Mouse (Mus musculus): ENCODE results near the gene Mrgprd. TPM values are rescaled to one million over a fixed set of nuclear protein-coding genes. Genes with fewer than 3 reads are reported as not detected.

Mrgprd gene
- polyA plus RNA-seq, 1 experiment from 2014 or later, result not detected

DNA sequence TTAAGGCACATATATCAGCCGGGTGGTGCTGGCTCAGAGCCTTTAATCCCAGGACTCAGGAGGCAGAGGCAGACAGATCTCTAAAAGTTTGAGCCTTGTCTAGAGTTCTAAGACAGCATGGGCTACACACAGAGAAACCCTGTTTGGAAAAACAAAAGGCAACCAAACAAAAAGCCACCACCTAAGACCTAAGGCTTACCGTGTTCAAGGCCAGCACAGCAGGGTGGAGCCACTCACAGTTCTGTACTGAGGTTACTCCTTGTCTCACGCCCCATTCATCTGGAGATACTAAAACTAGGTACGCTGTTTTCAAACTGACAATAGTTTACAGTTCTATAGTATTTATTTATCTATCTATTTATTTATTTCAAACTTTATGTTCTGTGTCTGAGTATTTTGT lies 29.2 kb upstream of the Mrgprd start:
- no peak overlapping the region for H3K9ac ChIP-seq (ENCODE audit: low read depth, low read length)
- no peak for DNase-seq (ENCODE audit: low spot score)
- WGBS, result 88% methylated on average over 4 of the region's 4 CpGs
- H3K4me3 ChIP-seq (ENCODE audit: low read depth, low read length), result no peak overlapping the region
- H3K9me3 ChIP-seq (ENCODE audit: control insufficient read depth, low read length), result no peaks in the 10 kb centered on the region
- no peaks in the 10 kb centered on the region for H3K36me3 ChIP-seq (ENCODE audit: control insufficient read depth, insufficient read depth, low read length)
- no peak overlapping the region for H3K4me2 ChIP-seq (replicated peaks; ENCODE audit: low read depth, low read length)
- ATAC-seq (ENCODE audit: low FRiP score), result no peak
- H3K27ac ChIP-seq (ENCODE audit: low read depth, low read length), result no peak overlapping the region
- no peaks in the 10 kb centered on the region for H3K27me3 ChIP-seq (ENCODE audit: control insufficient read depth, insufficient read depth, low read length)
- 0 out of 2 replicates have a peak, but pooled peaks cover 5% of the 10 kb centered on the region for H3K4me1 ChIP-seq (replicated peaks; ENCODE audit: control insufficient read depth, insufficient read depth, low read length)

DNA sequence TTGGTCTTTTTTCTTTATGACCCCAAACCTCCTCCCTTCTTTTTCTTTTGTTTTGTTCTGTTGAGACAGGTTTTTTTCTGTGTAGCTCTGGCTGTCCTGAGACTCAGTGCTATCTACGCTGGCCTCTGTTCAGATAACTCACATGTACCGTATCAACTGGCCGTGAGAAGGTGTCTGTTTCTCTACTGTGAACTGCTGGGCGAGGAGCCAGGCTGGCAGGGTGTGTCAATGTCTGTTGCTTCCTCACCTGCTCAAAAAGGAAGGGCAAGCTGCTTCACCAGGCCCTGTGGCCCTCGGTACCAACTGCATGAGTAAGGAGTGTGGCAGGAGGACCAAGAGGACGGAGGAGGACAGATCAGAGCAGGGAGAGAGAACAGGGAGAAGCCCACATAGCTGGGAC lies 27.2 kb upstream of the Mrgprd start:
- Histone ChIP-seq H3K4me1 (replicated peaks; ENCODE audit: control insufficient read depth, insufficient read depth, low read length) (0 out of 2 replicates have a peak, but pooled peaks cover 5% of the 10 kb centered on the region), H3K9ac (ENCODE audit: low read depth, low read length) (no peak overlapping the region), H3K27me3 (ENCODE audit: control insufficient read depth, insufficient read depth, low read length) (no peaks in the 10 kb centered on the region), H3K4me2 (replicated peaks; ENCODE audit: low read depth, low read length) (no peak overlapping the region), H3K4me3 (ENCODE audit: low read depth, low read length) (no peak overlapping the region), H3K9me3 (ENCODE audit: control insufficient read depth, low read length) (no peaks in the 10 kb centered on the region), H3K27ac (ENCODE audit: low read depth, low read length) (no peak overlapping the region), H3K36me3 (ENCODE audit: control insufficient read depth, insufficient read depth, low read length) (no peaks in the 10 kb centered on the region)
- WGBS, result 81% methylated on average over 6 of the region's 6 CpGs
- DNase-seq (ENCODE audit: low spot score) (no peak), ATAC-seq (ENCODE audit: low FRiP score) (no peak)

DNA sequence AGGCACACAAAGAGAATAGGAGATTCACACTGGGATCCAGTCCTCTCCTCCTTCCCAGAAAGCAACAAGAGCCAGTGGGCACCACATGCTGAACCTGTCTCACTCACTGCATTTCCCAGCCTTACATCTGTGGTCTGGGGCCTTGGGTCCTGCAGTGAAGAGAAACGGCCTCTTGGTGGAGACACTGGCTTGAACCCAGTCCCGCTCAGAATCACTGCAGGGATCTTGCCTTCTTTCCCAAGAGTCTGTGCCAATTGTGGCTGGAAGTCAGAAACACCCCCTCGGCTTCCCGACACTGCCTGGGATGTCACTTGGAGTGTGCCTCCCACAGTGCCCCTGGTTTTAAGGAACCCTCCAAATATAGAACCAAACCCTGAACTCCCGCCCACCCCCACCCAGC lies 25.3 kb upstream of the Mrgprd start:
- H3K4me3 ChIP-seq (ENCODE audit: low read depth, low read length), result no peak overlapping the region
- no peaks in the 10 kb centered on the region for H3K9me3 ChIP-seq (ENCODE audit: control insufficient read depth, low read length)
- no peaks in the 10 kb centered on the region for H3K27me3 ChIP-seq (ENCODE audit: control insufficient read depth, insufficient read depth, low read length)
- H3K27ac ChIP-seq (ENCODE audit: low read depth, low read length), result no peak overlapping the region
- no peak for ATAC-seq (ENCODE audit: low FRiP score)
- H3K36me3 ChIP-seq (ENCODE audit: control insufficient read depth, insufficient read depth, low read length), result no peaks in the 10 kb centered on the region
- WGBS, result 22% methylated on average over 5 of the region's 5 CpGs
- no peak overlapping the region for H3K9ac ChIP-seq (ENCODE audit: low read depth, low read length)
- H3K4me2 ChIP-seq (replicated peaks; ENCODE audit: low read depth, low read length), result no peak overlapping the region
- H3K4me1 ChIP-seq (replicated peaks; ENCODE audit: control insufficient read depth, insufficient read depth, low read length), result no peaks in the 10 kb centered on the region
- peak; percentile 56 for DNase-seq (ENCODE audit: low spot score)

DNA sequence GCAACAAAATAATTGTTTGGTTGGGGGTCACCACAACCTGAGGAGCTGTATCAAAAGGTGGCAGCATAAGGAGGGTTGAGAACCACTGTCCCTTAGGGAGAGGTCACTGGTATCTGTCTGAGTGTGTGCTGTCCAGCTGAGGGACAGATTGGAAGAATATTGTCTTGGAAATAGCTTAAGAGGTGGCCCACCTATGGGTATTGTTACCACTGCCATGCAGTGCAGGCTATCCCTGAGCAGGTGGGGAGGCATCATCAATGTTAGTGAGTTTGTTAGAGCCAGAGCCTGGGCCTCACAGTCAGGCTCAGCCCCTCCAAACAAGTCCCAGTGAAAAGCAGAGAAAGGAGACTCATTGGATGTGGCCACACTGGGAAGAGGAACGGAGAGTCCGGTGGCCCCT lies 22.8 kb upstream of the Mrgprd start:
- ATAC-seq (ENCODE audit: low FRiP score) (no peak), DNase-seq (ENCODE audit: low spot score) (no peak)
- 86% methylated on average over 2 of the region's 2 CpGs for WGBS

DNA sequence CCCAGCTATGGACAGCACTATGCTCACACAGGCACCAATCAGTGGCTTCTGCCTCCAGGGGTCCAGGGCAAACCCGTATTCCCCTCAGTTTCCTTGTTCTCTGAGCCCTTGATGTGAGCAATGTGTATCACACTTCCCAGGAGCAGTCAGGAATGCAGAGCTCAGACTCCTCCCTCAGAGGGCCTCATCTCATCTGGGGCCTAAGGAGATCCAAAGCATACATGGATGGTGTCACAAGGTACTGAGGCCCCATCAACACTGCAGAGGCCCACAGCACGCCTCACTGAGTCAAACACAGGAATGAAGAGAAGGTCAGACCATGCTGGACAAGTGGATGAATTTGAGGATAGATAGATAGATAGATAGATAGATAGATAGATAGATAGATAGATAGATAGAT lies 21.9 kb upstream of the Mrgprd start:
- H3K36me3 ChIP-seq (ENCODE audit: control insufficient read depth, insufficient read depth, low read length), result no peaks in the 10 kb centered on the region
- H3K27me3 ChIP-seq (ENCODE audit: control insufficient read depth, insufficient read depth, low read length), result no peaks in the 10 kb centered on the region
- no peaks in the 10 kb centered on the region for H3K4me1 ChIP-seq (replicated peaks; ENCODE audit: control insufficient read depth, insufficient read depth, low read length)
- H3K4me3 ChIP-seq (ENCODE audit: low read depth, low read length), result no peak overlapping the region
- ATAC-seq (ENCODE audit: low FRiP score), result no peak
- H3K4me2 ChIP-seq (replicated peaks; ENCODE audit: low read depth, low read length), result no peak overlapping the region
- no peaks in the 10 kb centered on the region for H3K9me3 ChIP-seq (ENCODE audit: control insufficient read depth, low read length)
- no peak overlapping the region for H3K27ac ChIP-seq (ENCODE audit: low read depth, low read length)
- no peak for DNase-seq (ENCODE audit: low spot score)
- no peak overlapping the region for H3K9ac ChIP-seq (ENCODE audit: low read depth, low read length)
- 75% methylated on average over 2 of the region's 2 CpGs for WGBS

More for the DNA sequence above, 22.8 kb upstream of the Mrgprd start:
- Histone ChIP-seq H3K27me3 (ENCODE audit: control insufficient read depth, insufficient read depth, low read length) (no peaks in the 10 kb centered on the region), H3K4me3 (ENCODE audit: low read depth, low read length) (no peak overlapping the region), H3K4me1 (replicated peaks; ENCODE audit: control insufficient read depth, insufficient read depth, low read length) (no peaks in the 10 kb centered on the region), H3K36me3 (ENCODE audit: control insufficient read depth, insufficient read depth, low read length) (no peaks in the 10 kb centered on the region), H3K27ac (ENCODE audit: low read depth, low read length) (no peak overlapping the region), H3K9me3 (ENCODE audit: control insufficient read depth, low read length) (no peaks in the 10 kb centered on the region), H3K9ac (ENCODE audit: low read depth, low read length) (no peak overlapping the region), H3K4me2 (replicated peaks; ENCODE audit: low read depth, low read length) (no peak overlapping the region)

DNA sequence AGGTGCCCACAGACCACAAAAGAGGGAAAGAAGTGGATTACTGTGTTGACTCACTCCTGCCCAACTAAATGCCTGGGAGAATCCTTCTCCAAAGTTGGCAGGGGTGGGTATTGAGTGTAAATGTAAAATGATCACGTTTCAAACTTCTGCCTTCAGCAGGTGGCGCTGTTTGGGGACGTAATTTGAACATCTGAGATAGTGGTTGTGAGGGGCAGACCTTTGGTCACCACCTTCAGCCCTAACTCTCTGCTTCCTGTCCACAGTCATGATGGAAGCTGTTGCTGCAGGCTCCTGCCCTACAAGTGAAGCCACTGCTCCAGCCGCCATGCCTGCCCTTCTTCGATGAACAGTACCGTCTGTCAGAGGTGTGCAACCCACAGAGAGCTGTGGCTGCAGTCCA lies 20.8 kb upstream of the Mrgprd start:
- H3K4me3 ChIP-seq (ENCODE audit: low read depth, low read length), result no peak overlapping the region
- H3K9ac ChIP-seq (ENCODE audit: low read depth, low read length), result no peak overlapping the region
- no peaks in the 10 kb centered on the region for H3K36me3 ChIP-seq (ENCODE audit: control insufficient read depth, insufficient read depth, low read length)
- 37% methylated on average over 6 of the region's 6 CpGs for WGBS
- H3K4me1 ChIP-seq (replicated peaks; ENCODE audit: control insufficient read depth, insufficient read depth, low read length), result no peaks in the 10 kb centered on the region
- ATAC-seq (ENCODE audit: low FRiP score), result no peak
- no peaks in the 10 kb centered on the region for H3K9me3 ChIP-seq (ENCODE audit: control insufficient read depth, low read length)
- H3K27me3 ChIP-seq (ENCODE audit: control insufficient read depth, insufficient read depth, low read length), result no peaks in the 10 kb centered on the region
- no peak overlapping the region for H3K27ac ChIP-seq (ENCODE audit: low read depth, low read length)
- no peak for DNase-seq (ENCODE audit: low spot score)
- H3K4me2 ChIP-seq (replicated peaks; ENCODE audit: low read depth, low read length), result no peak overlapping the region

DNA sequence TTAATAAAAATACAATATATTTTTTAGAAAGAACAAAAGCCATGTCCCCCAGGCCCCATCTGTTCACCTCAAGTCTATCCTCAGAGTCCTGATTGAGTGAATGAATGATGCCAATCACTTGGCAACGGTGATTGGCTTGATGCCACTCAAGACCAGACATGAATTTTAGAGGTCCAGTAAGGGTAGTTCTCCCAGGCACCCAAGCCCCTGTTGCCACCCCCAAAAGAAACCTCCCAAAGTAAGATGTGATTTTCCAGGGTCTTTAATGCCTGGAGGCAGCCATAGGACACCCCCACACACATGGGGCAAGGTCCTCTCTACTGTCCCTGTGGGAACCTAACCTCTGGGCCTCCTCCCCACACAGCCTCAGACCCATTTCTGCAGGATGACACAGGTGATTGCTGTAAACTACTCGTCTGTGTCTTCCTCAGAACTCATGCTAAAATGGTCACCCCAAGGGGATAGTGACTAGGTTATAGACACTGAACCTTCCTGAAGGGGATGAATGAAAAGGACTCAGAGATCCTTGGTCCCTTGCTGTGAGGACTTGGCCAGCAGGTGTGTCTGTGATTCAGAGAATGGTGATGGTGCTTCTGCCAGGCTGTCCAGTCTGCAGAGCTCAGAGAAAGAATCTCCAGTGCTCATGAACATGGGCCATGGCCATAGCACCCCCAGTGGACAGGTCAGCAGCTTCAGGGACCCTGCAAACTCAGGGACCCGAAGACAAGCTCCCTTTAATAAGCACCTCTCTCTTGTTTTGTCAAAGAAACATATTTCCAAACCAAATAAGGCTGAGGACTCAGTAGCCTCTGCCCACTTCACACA lies 15.8 kb upstream of the Mrgprd start:
- ATAC-seq (ENCODE audit: low FRiP score) (no peak), DNase-seq (ENCODE audit: low spot score) (no peak)
- WGBS, result 64% methylated on average over 3 of the region's 3 CpGs
- Histone ChIP-seq H3K36me3 (ENCODE audit: control insufficient read depth, insufficient read depth, low read length) (no peaks in the 10 kb centered on the region), H3K27ac (ENCODE audit: low read depth, low read length) (no peak overlapping the region), H3K4me1 (replicated peaks; ENCODE audit: control insufficient read depth, insufficient read depth, low read length) (no peaks in the 10 kb centered on the region), H3K9me3 (ENCODE audit: control insufficient read depth, low read length) (no peaks in the 10 kb centered on the region), H3K27me3 (ENCODE audit: control insufficient read depth, insufficient read depth, low read length) (no peaks in the 10 kb centered on the region), H3K4me2 (replicated peaks; ENCODE audit: low read depth, low read length) (no peak overlapping the region), H3K4me3 (ENCODE audit: low read depth, low read length) (no peak overlapping the region), H3K9ac (ENCODE audit: low read depth, low read length) (no peak overlapping the region)

DNA sequence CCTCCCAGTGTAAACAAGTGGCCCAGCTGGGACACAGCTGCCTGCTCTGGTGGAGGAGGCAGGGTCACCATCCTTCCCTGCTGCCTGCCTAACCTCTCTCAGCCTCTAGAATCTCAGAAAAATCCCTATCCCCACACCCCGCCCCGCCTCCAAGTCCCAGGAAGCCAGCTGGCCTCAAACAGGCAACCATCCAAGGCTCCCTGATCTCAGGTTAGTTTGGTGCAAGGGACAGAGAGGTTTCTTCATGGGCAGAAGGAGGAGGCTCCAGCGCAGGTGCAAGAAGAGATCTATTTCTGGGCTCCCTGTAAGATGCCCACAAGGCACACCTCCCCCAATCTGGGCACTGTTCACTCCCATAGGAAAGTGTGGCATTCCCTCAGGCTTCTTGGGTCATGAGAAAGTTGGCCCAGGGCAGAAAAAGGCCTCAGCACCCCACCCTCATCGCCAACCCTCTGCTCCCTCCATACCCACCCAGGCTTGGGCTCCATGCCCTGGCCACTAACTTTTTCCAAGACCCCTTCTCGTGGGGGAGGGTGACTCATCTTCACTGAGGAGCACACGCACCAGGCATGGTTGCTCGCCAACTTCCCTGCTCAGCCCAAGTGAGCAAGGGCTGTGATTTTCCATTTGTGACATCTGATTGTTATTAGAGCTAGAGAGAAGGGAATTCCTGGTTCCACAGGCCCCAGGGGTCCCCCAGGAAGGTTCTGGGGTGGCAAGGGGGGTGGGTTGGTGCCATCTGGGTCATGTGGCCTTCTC lies 14.9 kb upstream of the Mrgprd start:
- ATAC-seq (ENCODE audit: low FRiP score) (no peak), DNase-seq (ENCODE audit: low spot score) (no peak)
- 66% methylated on average over 7 of the region's 7 CpGs for WGBS
- Histone ChIP-seq H3K27ac (ENCODE audit: low read depth, low read length) (no peak overlapping the region), H3K4me3 (ENCODE audit: low read depth, low read length) (no peak overlapping the region), H3K27me3 (ENCODE audit: control insufficient read depth, insufficient read depth, low read length) (no peaks in the 10 kb centered on the region), H3K36me3 (ENCODE audit: control insufficient read depth, insufficient read depth, low read length) (no peaks in the 10 kb centered on the region), H3K9ac (ENCODE audit: low read depth, low read length) (no peak overlapping the region), H3K4me1 (replicated peaks; ENCODE audit: control insufficient read depth, insufficient read depth, low read length) (no peaks in the 10 kb centered on the region), H3K9me3 (ENCODE audit: control insufficient read depth, low read length) (no peaks in the 10 kb centered on the region), H3K4me2 (replicated peaks; ENCODE audit: low read depth, low read length) (no peak overlapping the region)
